Mouse (Mus musculus) MEL (cell line): Measurements from ENCODE around the gene Zfp771. TPM values are rescaled to one million over a fixed set of nuclear protein-coding genes. Genes with fewer than 3 reads are reported as not detected.

Experiments
- DNase-seq: peaks from one replicate; pipeline ENCODE4 v3.0.0; 2011; ENCODE audit warnings: low read depth, low spot score
- H3K27ac ChIP-seq: 2 replicates; pipeline ENCODE4 v1.5.1; 2012; ENCODE audit warnings: low read depth, mild to moderate bottlenecking, control low read depth, low read length, moderate library complexity; ENCODE audit not compliant: control insufficient read depth
- H3K27me3 ChIP-seq, 2 experiments: fragments of 150-350 bp in 1 of 2; sonication (generic) in 1 of 2; 2 replicates each; pipeline ENCODE4 v1.6.1; 2012; ENCODE audit warnings: low read length in 2 of 2, mild to moderate bottlenecking in 2 of 2, improper control_type of control experiment in 1 of 2, moderate library complexity in 1 of 2; ENCODE audit not compliant: insufficient read depth in 2 of 2, control insufficient read depth in 1 of 2
- H3K36me3 ChIP-seq, 2 experiments: 2 replicates each; pipeline ENCODE4 v1.6.1; 2012 to 2014; ENCODE audit warnings: low read length in 2 of 2, improper control_type of control experiment in 1 of 2, inconsistent platforms in 1 of 2, mild to moderate bottlenecking in 1 of 2; ENCODE audit not compliant: insufficient read depth in 2 of 2, control insufficient read depth in 1 of 2
- H3K4me1 ChIP-seq, 2 experiments: fragments of 150-350 bp in 1 of 2; sonication (generic) in 1 of 2; 2 replicates each; pipeline ENCODE4 v1.6.1; 2012; ENCODE audit warnings: low read length in 2 of 2, improper control_type of control experiment in 1 of 2, mild to moderate bottlenecking in 1 of 2; ENCODE audit not compliant: insufficient read depth in 2 of 2, control insufficient read depth in 1 of 2
- H3K4me3 ChIP-seq, 2 experiments: fragments of 150-350 bp in 1 of 2; sonication (generic) in 1 of 2; 2 replicates each; pipeline ENCODE4 v1.5.1; 2012; ENCODE audit warnings: low read depth in 2 of 2, low read length in 2 of 2, mild to moderate bottlenecking in 2 of 2, moderate library complexity in 2 of 2, control low read depth in 1 of 2, improper control_type of control experiment in 1 of 2; ENCODE audit not compliant: control insufficient read depth in 1 of 2, insufficient read depth in 1 of 2
- H3K79me2 ChIP-seq: 2 replicates; pipeline ENCODE4 v1.6.1; 2012; ENCODE audit warnings: mild to moderate bottlenecking, low read length, moderate library complexity; ENCODE audit not compliant: control insufficient read depth, poor library complexity, insufficient read depth
- H3K9ac ChIP-seq: 2 replicates; pipeline ENCODE4 v1.6.1; 2012; ENCODE audit warnings: low read depth, mild to moderate bottlenecking, control low read depth, low read length, moderate library complexity; ENCODE audit not compliant: control insufficient read depth, poor library complexity, severe bottlenecking
- H3K9me3 ChIP-seq: fragments of 150-350 bp; sonication (generic); replicated peaks from 2 replicates; pipeline ENCODE4 v1.6.1; 2012; ENCODE audit warnings: mild to moderate bottlenecking, low read length, improper control_type of control experiment, moderate library complexity; ENCODE audit not compliant: insufficient read depth
- BHLHE40 ChIP-seq: IDR thresholded peaks from 2 replicates; pipeline ENCODE4 v1.6.1; 2012; ENCODE audit warnings: low read depth, mild to moderate bottlenecking, inconsistent platforms, low read length, improper control_type of control experiment, borderline replicate concordance
- CHD1 ChIP-seq: IDR thresholded peaks from 2 replicates; pipeline ENCODE4 v1.6.1; 2012; ENCODE audit warnings: low read depth, mild to moderate bottlenecking, inconsistent platforms, low read length, improper control_type of control experiment
- CTCF ChIP-seq, 3 experiments: IDR thresholded peaks in 2 of 3; conservative IDR thresholded peaks in 1 of 3; 2 replicates each; pipeline ENCODE4 v1.5.1; 2011 to 2012; ENCODE audit warnings: low read length in 3 of 3, low read depth in 2 of 3, mild to moderate bottlenecking in 2 of 3, improper control_type of control experiment in 1 of 3, inconsistent platforms in 1 of 3, mixed read lengths in 1 of 3, moderate library complexity in 1 of 3; ENCODE audit not compliant: control insufficient read depth in 1 of 3, insufficient read depth in 1 of 3, poor library complexity in 1 of 3, severe bottlenecking in 1 of 3
- E2F4 ChIP-seq: IDR thresholded peaks from 2 replicates; pipeline ENCODE4 v1.6.1; 2011; ENCODE audit warnings: low read depth, low read length, improper control_type of control experiment, borderline replicate concordance
- ELF1 ChIP-seq: IDR thresholded peaks from 2 replicates; pipeline ENCODE4 v1.6.1; 2014; ENCODE audit warnings: low read depth, mild to moderate bottlenecking, inconsistent platforms, low read length, improper control_type of control experiment, moderate library complexity
- EP300 ChIP-seq, 2 experiments: IDR thresholded peaks; 2 replicates each; pipeline ENCODE4 v1.6.1; 2011; ENCODE audit warnings: improper control_type of control experiment in 2 of 2, low read length in 2 of 2, low read depth in 1 of 2, mild to moderate bottlenecking in 1 of 2
- ETS1 ChIP-seq: IDR thresholded peaks from 2 replicates; pipeline ENCODE4 v1.6.1; 2012; ENCODE audit warnings: low read depth, mild to moderate bottlenecking, inconsistent platforms, low read length, improper control_type of control experiment, moderate library complexity
- GABPA ChIP-seq: IDR thresholded peaks from 2 replicates; pipeline ENCODE4 v1.6.1; 2012; ENCODE audit warnings: low read depth, mild to moderate bottlenecking, inconsistent platforms, low read length, improper control_type of control experiment, moderate library complexity
- GATA1 ChIP-seq: IDR thresholded peaks from 2 replicates; pipeline ENCODE4 v1.6.1; 2011; ENCODE audit warnings: low read depth, low read length, improper control_type of control experiment
- HCFC1 ChIP-seq: IDR thresholded peaks from 2 replicates; pipeline ENCODE4 v1.6.1; 2012; ENCODE audit warnings: low read depth, mild to moderate bottlenecking, inconsistent platforms, low read length, improper control_type of control experiment, moderate library complexity
- JUND ChIP-seq: IDR thresholded peaks from 2 replicates; pipeline ENCODE4 v1.6.1; 2011; ENCODE audit warnings: low read depth, mild to moderate bottlenecking, improper control_type of control experiment, low read length
- KAT2A ChIP-seq: conservative IDR thresholded peaks from 2 replicates; pipeline ENCODE4 v1.6.1; 2012; ENCODE audit warnings: low read depth, low read length, improper control_type of control experiment, inconsistent platforms
- MAFK ChIP-seq: IDR thresholded peaks from 2 replicates; pipeline ENCODE4 v1.6.1; 2011; ENCODE audit warnings: low read depth, mild to moderate bottlenecking, low read length, improper control_type of control experiment, borderline replicate concordance
- MAZ ChIP-seq: IDR thresholded peaks from 2 replicates; pipeline ENCODE4 v1.6.1; 2012; ENCODE audit warnings: low read depth, mild to moderate bottlenecking, inconsistent platforms, low read length, improper control_type of control experiment
- MEF2A ChIP-seq: IDR thresholded peaks from 2 replicates; pipeline ENCODE4 v1.6.1; 2014; ENCODE audit warnings: low read depth, mild to moderate bottlenecking, inconsistent platforms, low read length, improper control_type of control experiment; ENCODE audit not compliant: poor library complexity, insufficient replicate concordance, severe bottlenecking; ENCODE audit errors: extremely low read depth
- MXI1 ChIP-seq: IDR thresholded peaks from 2 replicates; pipeline ENCODE4 v1.6.1; 2011; ENCODE audit warnings: mild to moderate bottlenecking, low read depth, low read length, improper control_type of control experiment
- MYB ChIP-seq: IDR thresholded peaks from 2 replicates; pipeline ENCODE4 v1.6.1; 2011; ENCODE audit warnings: mild to moderate bottlenecking, low read depth, low read length, improper control_type of control experiment
- MYC ChIP-seq: IDR thresholded peaks from 2 replicates; pipeline ENCODE4 v1.6.1; 2011; ENCODE audit warnings: low read depth, mild to moderate bottlenecking, low read length, improper control_type of control experiment, moderate library complexity
- NELFE ChIP-seq: IDR thresholded peaks from 2 replicates; pipeline ENCODE4 v1.6.1; 2011; ENCODE audit warnings: low read depth, low read length, improper control_type of control experiment
- NRF1 ChIP-seq: IDR thresholded peaks from 2 replicates; pipeline ENCODE4 v1.6.1; 2014; ENCODE audit warnings: low read depth, mild to moderate bottlenecking, inconsistent platforms, low read length, improper control_type of control experiment, moderate library complexity; ENCODE audit not compliant: poor library complexity, insufficient read depth, severe bottlenecking
- POLR2A ChIP-seq, 2 experiments: IDR thresholded peaks; 2 replicates each; pipeline ENCODE4 v1.6.1; 2011 to 2012; ENCODE audit warnings: low read length in 2 of 2, mild to moderate bottlenecking in 2 of 2, control low read depth in 1 of 2, improper control_type of control experiment in 1 of 2, low read depth in 1 of 2, moderate library complexity in 1 of 2; ENCODE audit not compliant: control insufficient read depth in 1 of 2, insufficient read depth in 1 of 2, poor library complexity in 1 of 2
- POLR2AphosphoS2 ChIP-seq: IDR thresholded peaks from 2 replicates; pipeline ENCODE4 v1.6.1; 2011; ENCODE audit warnings: low read length, improper control_type of control experiment
- POLR2AphosphoS5 ChIP-seq: IDR thresholded peaks from 2 replicates; pipeline ENCODE4 v1.6.1; 2012; ENCODE audit warnings: low read depth, borderline replicate concordance, mild to moderate bottlenecking, inconsistent platforms, low read length, moderate library complexity, mixed read lengths
- RAD21 ChIP-seq: IDR thresholded peaks from 2 replicates; pipeline ENCODE4 v1.6.1; 2011; ENCODE audit warnings: mild to moderate bottlenecking, low read depth, low read length, improper control_type of control experiment
- RCOR1 ChIP-seq: IDR thresholded peaks from 2 replicates; pipeline ENCODE4 v1.6.1; 2012; ENCODE audit warnings: low read depth, mild to moderate bottlenecking, inconsistent platforms, low read length, improper control_type of control experiment
- SIN3A ChIP-seq: IDR thresholded peaks from 2 replicates; pipeline ENCODE4 v1.6.1; 2012; ENCODE audit warnings: low read length, improper control_type of control experiment, inconsistent platforms
- TAL1 ChIP-seq: IDR thresholded peaks from 2 replicates; pipeline ENCODE4 v1.6.1; 2012; ENCODE audit warnings: mild to moderate bottlenecking, inconsistent platforms, low read length, moderate library complexity, mixed read lengths
- TCF12 ChIP-seq: IDR thresholded peaks from 2 replicates; pipeline ENCODE4 v1.6.1; 2014; ENCODE audit warnings: low read depth, mild to moderate bottlenecking, inconsistent platforms, low read length, improper control_type of control experiment, moderate library complexity
- UBTF ChIP-seq: IDR thresholded peaks from 2 replicates; pipeline ENCODE4 v1.6.1; 2012; ENCODE audit warnings: low read depth, mild to moderate bottlenecking, inconsistent platforms, low read length, improper control_type of control experiment, moderate library complexity, borderline replicate concordance; ENCODE audit not compliant: insufficient read depth
- USF1 ChIP-seq: IDR thresholded peaks from 2 replicates; pipeline ENCODE4 v1.6.1; 2014; ENCODE audit warnings: low read depth, mild to moderate bottlenecking, inconsistent platforms, low read length, improper control_type of control experiment, moderate library complexity
- USF2 ChIP-seq, 2 experiments: IDR thresholded peaks; 2 replicates each; pipeline ENCODE4 v1.6.1; 2011 to 2012; ENCODE audit warnings: improper control_type of control experiment in 2 of 2, low read length in 2 of 2, borderline replicate concordance in 1 of 2, inconsistent platforms in 1 of 2, low read depth in 1 of 2, mild to moderate bottlenecking in 1 of 2; ENCODE audit not compliant: insufficient read depth in 1 of 2
- ZC3H11A ChIP-seq: IDR thresholded peaks from 2 replicates; pipeline ENCODE4 v1.6.1; 2012; ENCODE audit warnings: low read depth, mild to moderate bottlenecking, inconsistent platforms, low read length, improper control_type of control experiment
- ZKSCAN1 ChIP-seq: IDR thresholded peaks from 2 replicates; pipeline ENCODE4 v1.6.1; 2012; ENCODE audit warnings: low read depth, mild to moderate bottlenecking, inconsistent platforms, low read length, improper control_type of control experiment, moderate library complexity
- ZMIZ1 ChIP-seq: IDR thresholded peaks from 2 replicates; pipeline ENCODE4 v1.6.1; 2012; ENCODE audit warnings: low read depth, mild to moderate bottlenecking, inconsistent platforms, low read length, improper control_type of control experiment, moderate library complexity
- ZNF384 ChIP-seq: IDR thresholded peaks from 2 replicates; pipeline ENCODE4 v1.6.1; 2012; ENCODE audit warnings: low read depth, mild to moderate bottlenecking, inconsistent platforms, low read length, improper control_type of control experiment
- polyA plus RNA-seq, 2 experiments: library from polyadenylated mRNA; stranded (reverse) in 1 of 2; unstranded in 1 of 2; fragments of >175 nt in 1 of 2; fragments of >200 nt in 1 of 2; gene quantifications; 2 replicates each; pipeline versions ENCODE4 v1.2.1 to v1.2.4; 2012; ENCODE audit warnings: low replicate concordance in 2 of 2, low read depth in 1 of 2; ENCODE audit not compliant: insufficient read length in 2 of 2, insufficient read depth in 1 of 2, missing spikeins in 1 of 2
- total RNA-seq: library from RNA; depleted of rRNA; stranded (reverse); fragments of 300-350 nt; gene quantifications from 2 replicates; pipeline ENCODE4 v1.2.3, GENCODE M21; 2012

Gene Zfp771
- total and polyA plus RNA-seq, 3 experiments: 33.4 to 58.3 TPM; not detected in 1

- Histone ChIP-seq H3K4me3 (no peak overlapping the region), H3K9ac (peak overlapping the region; percentile 45)
- TF ChIP-seq HCFC1 (peak; percentile 18; the same call in 1 of the 2 replicates), TAL1 (peak; percentile 93), NRF1 (no peak), ZNF384 (no peak), ZMIZ1 (no peak), ETS1 (peak; percentile 57), CTCF (IDR thresholded peaks at IDR 0.05 in 2 of 3, conservative IDR thresholded peaks at IDR 0.05 in 1 of 3; ENCODE audit: control insufficient read depth in 1 of 3, insufficient read depth in 1 of 3, low read depth in 2 of 3, low read length in 3 of 3, poor library complexity in 1 of 3, severe bottlenecking in 1 of 3) (no peak), MAFK (no peak), MAZ (no peak), UBTF (no peak), POLR2AphosphoS2 (no peak), BHLHE40 (peak; percentile 67; the same call in 1 of the 2 replicates), JUND (no peak), POLR2A (IDR thresholded peaks at IDR 0.05; ENCODE audit: control insufficient read depth in 1 of 2, insufficient read depth in 1 of 2, low read depth in 1 of 2, low read length in 2 of 2, poor library complexity in 1 of 2) (no peak), EP300 (IDR thresholded peaks at IDR 0.05; ENCODE audit: low read depth in 1 of 2, low read length in 2 of 2) (peak; percentile 74 to 84), ZKSCAN1 (no peak), CHD1 (no peak), USF1 (no peak), POLR2AphosphoS5 (no peak), ZC3H11A (no peak), GATA1 (peak; percentile 77), RCOR1 (peak; percentile 38; the same call in 1 of the 2 replicates), SIN3A (peak; percentile 23; the same call in 1 of the 2 replicates), MEF2A (no peak), MYC (no peak), RAD21 (no peak), GABPA (no peak), ELF1 (no peak), MYB (no peak), NELFE (no peak), E2F4 (no peak), KAT2A (no peak), MXI1 (peak; percentile 61), TCF12 (peak; percentile 87), USF2 (IDR thresholded peaks at IDR 0.05; ENCODE audit: borderline replicate concordance in 1 of 2, insufficient read depth in 1 of 2, low read depth in 1 of 2, low read length in 2 of 2) (no peak)
These were observed 18.7 kb upstream of the Zfp771 start for GRCm38 (mm10) chr7:127225147-127225995.

More at GRCm38 (mm10) chr7:127225147-127225995, 18.7 kb upstream of the Zfp771 start:
- Histone ChIP-seq H3K79me2 (no peaks in the 10 kb centered on the region), H3K36me3 (peaks cover 0 to 10% of the 10 kb centered on the region in 2 experiments; a peak in 2 of 4 replicates), H3K9me3 (no peaks in the 10 kb centered on the region), H3K27ac (peak overlapping the region; percentile 67), H3K27me3 (no peaks in the 10 kb centered on the region), H3K4me1 (peaks cover 9 to 20% of the 10 kb centered on the region in 2 experiments)
- DNase-seq: peak; percentile 72
